9 mouse cellular contexts compared by ENCODE assay signal in the genomic region with DNA sequence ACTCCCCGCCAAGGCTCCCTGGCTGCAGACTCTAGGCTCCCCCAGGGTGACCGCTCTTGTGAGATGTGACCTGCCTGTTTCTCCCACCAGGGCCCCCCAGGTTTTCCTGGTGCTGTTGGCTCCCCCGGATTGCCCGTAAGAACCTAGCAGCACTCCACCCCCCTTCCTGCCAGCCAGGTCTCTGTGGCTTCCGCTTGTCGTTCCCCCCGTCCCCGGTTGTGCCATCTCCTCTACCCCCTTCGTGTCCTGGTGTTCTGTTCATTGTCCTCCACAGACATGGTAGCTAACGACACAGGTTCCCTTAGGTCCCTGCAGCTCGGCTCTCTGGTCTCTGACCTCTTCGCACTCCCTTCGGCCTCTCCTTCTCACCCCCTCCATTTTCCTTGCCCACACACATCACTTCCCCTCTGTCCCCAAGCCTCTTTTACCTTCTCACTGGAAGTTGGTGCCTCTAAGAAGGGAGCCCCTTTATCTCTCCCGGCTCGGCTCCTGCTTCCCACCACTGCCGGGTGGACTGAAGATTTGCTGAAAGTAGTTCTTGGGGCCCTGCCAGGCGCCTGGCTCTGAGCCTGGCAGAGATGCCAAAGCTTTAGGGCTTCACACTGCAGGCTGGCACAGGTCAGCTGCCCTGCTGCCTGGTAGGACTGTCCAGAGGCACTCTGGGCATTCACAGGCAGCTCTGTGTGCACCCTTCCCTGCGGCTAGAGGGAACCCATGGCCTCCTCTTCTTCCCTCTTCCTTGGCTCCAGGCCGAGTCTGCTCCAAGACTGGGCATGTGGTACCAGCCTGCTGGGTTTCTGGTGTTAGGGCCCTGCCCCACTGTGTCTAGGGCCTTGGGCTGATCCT. TPM values are rescaled to one million over a fixed set of nuclear protein-coding genes. Genes with fewer than 3 reads are reported as not detected.
A peak's percentile ranks its signal among the peaks of the same experiment; 100 is the strongest.
DNase-seq lines count a peak whose midpoint lies in the region; ATAC-seq and TF ChIP-seq lines count a peak whose summit lies in the region.
"Had no signal": no experiment of that assay in that cellular context is flagged by ENCODE, and none has a peak within 500 bp of the region (broad histone marks: within the 10 kb centered on the region; RNA-seq: fewer than 3 reads in every experiment).

No protein-coding gene starts in this region.

- H3K36me3 ChIP-seq in kidney, embryonic 14.5 days (ENCODE audit: control insufficient read depth, insufficient read depth, low read length): no peaks in the 10 kb centered on the region
- H3K36me3 ChIP-seq in forebrain, postnatal 0 days (ENCODE audit: insufficient read depth): no peaks in the 10 kb centered on the region
- no peaks in the 10 kb centered on the region for H3K36me3 ChIP-seq in liver, embryonic 11.5 days (ENCODE audit: control insufficient read depth, insufficient read depth, low read length)

- peak; percentile 83 for DNase-seq in kidney, adult 11 months
- peak; percentile 91 for DNase-seq in adrenal gland, postnatal 10 days
- peak; percentile 81 for DNase-seq in forebrain, postnatal 0 days
- DNase-seq in heart, postnatal 36 days: peak; percentile 52 to 67
- DNase-seq in left cerebral cortex, adult 18-20 months (ENCODE audit: low spot score in 2 of 2): peak; percentile 58 to 78
- peak; percentile 52 for DNase-seq in retina, postnatal 7 days (ENCODE audit: low read depth, low spot score)
- DNase-seq in liver, embryonic 11.5 days (ENCODE audit: low spot score): no peak

- WGBS in kidney, embryonic 14.5 days: 76% methylated on average over 19 of the region's 19 CpGs
- 49% methylated on average over 19 of the region's 19 CpGs for WGBS in forebrain, postnatal 0 days
- 67% methylated on average over 19 of the region's 19 CpGs for WGBS in liver, embryonic 11.5 days

- no peak for ATAC-seq in kidney, embryonic 14.5 days (ENCODE audit: low FRiP score, low TSS enrichment)
- peak; percentile 85 for ATAC-seq in forebrain, postnatal 0 days
- no peak for ATAC-seq in liver, embryonic 11.5 days (replicated peaks; ENCODE audit: low FRiP score)

- H3K27me3 ChIP-seq in kidney, embryonic 14.5 days (ENCODE audit: control insufficient read depth, insufficient read depth, low read length): peaks cover 3% of the 10 kb centered on the region; the same call in 1 of the 2 replicates
- H3K27me3 ChIP-seq in forebrain, postnatal 0 days (ENCODE audit: insufficient read depth, low read length): no peaks in the 10 kb centered on the region
- peaks cover 23% of the 10 kb centered on the region for H3K27me3 ChIP-seq in liver, embryonic 11.5 days (replicated peaks; ENCODE audit: control insufficient read depth, insufficient read depth, low read length)

- H3K9me3 ChIP-seq in kidney, embryonic 14.5 days (ENCODE audit: control insufficient read depth, low read length): no peaks in the 10 kb centered on the region
- H3K9me3 ChIP-seq in forebrain, postnatal 0 days (ENCODE audit: low read length): no peaks in the 10 kb centered on the region
- H3K9me3 ChIP-seq in liver, embryonic 11.5 days (ENCODE audit: control insufficient read depth, low read length): no peaks in the 10 kb centered on the region

- no peak overlapping the region for H3K9ac ChIP-seq in kidney, embryonic 14.5 days (ENCODE audit: low read depth, low read length)
- no peak overlapping the region; the same call in 1 of the 2 replicates for H3K9ac ChIP-seq in forebrain, postnatal 0 days
- H3K9ac ChIP-seq in liver, embryonic 11.5 days (ENCODE audit: low read depth, low read length): no peak overlapping the region

- no peak overlapping the region for H3K4me2 ChIP-seq in kidney, embryonic 14.5 days (replicated peaks; ENCODE audit: low read depth, low read length)
- no peak overlapping the region for H3K4me2 ChIP-seq in forebrain, postnatal 0 days (ENCODE audit: low read depth)
- no peak overlapping the region for H3K4me2 ChIP-seq in liver, embryonic 11.5 days

- intact Hi-C loops in heart, postnatal 36 days (cut with DNase I): no loop called here

- H3K4me1 ChIP-seq in kidney, embryonic 14.5 days (ENCODE audit: control insufficient read depth, insufficient read depth, low read length): peaks cover 8% of the 10 kb centered on the region; the same call in 1 of the 2 replicates
- peaks cover 13% of the 10 kb centered on the region for H3K4me1 ChIP-seq in forebrain, postnatal 0 days (ENCODE audit: insufficient read depth)
- H3K4me1 ChIP-seq in liver, embryonic 11.5 days (replicated peaks; ENCODE audit: control insufficient read depth, insufficient read depth, low read length): no peaks in the 10 kb centered on the region

- no peak overlapping the region for H3K27ac ChIP-seq in kidney, embryonic 14.5 days (ENCODE audit: low read depth, low read length)
- H3K27ac ChIP-seq in forebrain, postnatal 0 days (ENCODE audit: low read depth, low read length): peak overlapping the region; percentile 45; the same call in 1 of the 2 replicates
- H3K27ac ChIP-seq in liver, embryonic 11.5 days (ENCODE audit: low read depth, low read length): no peak overlapping the region

- TF ChIP-seq CTCF in forebrain, postnatal 0 days (IDR thresholded peaks at IDR 0.05; ENCODE audit: low read depth): 0 out of 2 replicates have a peak, but pooled peaks have one; percentile 25

- no peak overlapping the region for H3K4me3 ChIP-seq in kidney, embryonic 14.5 days (ENCODE audit: low read length)
- no peak overlapping the region for H3K4me3 ChIP-seq in forebrain, postnatal 0 days (ENCODE audit: low read depth, low read length)
- no peak overlapping the region for H3K4me3 ChIP-seq in liver, embryonic 11.5 days (ENCODE audit: low read depth, low read length)
- H3K4me3 ChIP-seq: erythroblast, embryonic 14.5 days had no signal

RNA-seq across cellular contexts. Expression of gene Pef1, which starts 20.8 kb away (rescaled TPM):
- 77.3 and 85.9 TPM in 2 replicates for polyA plus RNA-seq in kidney, embryonic 14.5 days (2014; fragmentation: Nextera tagmentation; extraction: Ambion mirVana)
- 10 to 100 TPM; 51.4 to 54.6 TPM for total RNA-seq in adrenal gland, postnatal 10 days (2021)
- 51.6 and 52.9 TPM in 2 replicates for total RNA-seq in forebrain, postnatal 0 days (2014; rRNA removed)
- 58.5 and 60.7 TPM in 2 replicates for polyA plus RNA-seq in forebrain, postnatal 0 days (2015; fragmentation: Nextera tagmentation; extraction: Ambion mirVana)
- total RNA-seq in heart, postnatal 36 days (2021): 10 to 100 TPM; 37.5 to 37.6 TPM
- total RNA-seq in left cerebral cortex, adult 18-20 months (2021): 10 to 100 TPM; 79.7 to 82.3 TPM
- 56.8 and 58.1 TPM in 2 replicates for polyA plus RNA-seq in liver, embryonic 11.5 days (2014; fragmentation: Nextera tagmentation; extraction: Ambion mirVana)

RNA-seq across cellular contexts. Expression of gene Col16a1, which starts 33.9 kb away (rescaled TPM):
- 27.6 and 28.1 TPM in 2 replicates for polyA plus RNA-seq in kidney, embryonic 14.5 days (2014; fragmentation: Nextera tagmentation; extraction: Ambion mirVana)
- 10 to 100 TPM; 29.4 to 33.8 TPM for total RNA-seq in adrenal gland, postnatal 10 days (2021)
- total RNA-seq in forebrain, postnatal 0 days (2014; rRNA removed): 21.8 and 29.7 TPM in 2 replicates
- 6.8 and 7.5 TPM in 2 replicates for polyA plus RNA-seq in forebrain, postnatal 0 days (2015; fragmentation: Nextera tagmentation; extraction: Ambion mirVana)
- total RNA-seq in heart, postnatal 36 days (2021): 1 to 10 TPM; 7.4 to 8.5 TPM
- 10 to 100 TPM; 14.6 to 15.8 TPM for total RNA-seq in left cerebral cortex, adult 18-20 months (2021)
- 4.2 and 6.0 TPM in 2 replicates for polyA plus RNA-seq in liver, embryonic 11.5 days (2014; fragmentation: Nextera tagmentation; extraction: Ambion mirVana)
- polyA plus RNA-seq: erythroblast, embryonic 14.5 days had no signal

RNA-seq across cellular contexts. Expression of gene Hcrtr1, which starts 57.6 kb away (rescaled TPM):
- not detected in 2 replicates for polyA plus RNA-seq in kidney, embryonic 14.5 days (2014; fragmentation: Nextera tagmentation; extraction: Ambion mirVana)
- 1 to 10 TPM in 1 of 2 experiments, under 1 TPM in 1; 0.78 to 1.7 TPM for total RNA-seq in adrenal gland, postnatal 10 days (2021)
- total RNA-seq in forebrain, postnatal 0 days (2014; rRNA removed): 2.4 and 5.0 TPM in 2 replicates
- 1.6 and 2.5 TPM in 2 replicates for polyA plus RNA-seq in forebrain, postnatal 0 days (2015; fragmentation: Nextera tagmentation; extraction: Ambion mirVana)
- total RNA-seq in heart, postnatal 36 days (2021): not detected
- total RNA-seq in left cerebral cortex, adult 18-20 months (2021): 1 to 10 TPM; 1.6 to 2.4 TPM
- polyA plus RNA-seq in liver, embryonic 11.5 days (2014; fragmentation: Nextera tagmentation; extraction: Ambion mirVana): 0.12 and 0.30 TPM in 2 replicates
- polyA plus RNA-seq: erythroblast, embryonic 14.5 days had no signal
